Mouse (Mus musculus) forebrain, embryonic 11.5 days (tissue): ENCODE results near the gene Gfpt2. TPM values are rescaled to one million over a fixed set of nuclear protein-coding genes. Genes with fewer than 3 reads are reported as not detected.

Experiments used
- ATAC-seq: fragments of 200-750 bp; cut with Nextera tagmentation; replicated peaks from 2 replicates; pipeline ENCODE4 v1.8.0; 2017; ENCODE audit warnings: moderate TSS enrichment; ENCODE audit not compliant: low FRiP score
- DNase-seq: peaks from one replicate; pipeline ENCODE4 v3.0.0-alpha.2; 2017; ENCODE audit warnings: low spot score
- H3K27ac ChIP-seq: fragments of 300-500 bp; sonication (generic); 2 replicates; pipeline ENCODE4 v1.5.1; 2014; ENCODE audit warnings: low read depth, low read length
- H3K27me3 ChIP-seq: fragments of 300-500 bp; sonication (generic); 2 replicates; pipeline ENCODE4 v1.6.1; 2014; ENCODE audit warnings: mild to moderate bottlenecking, low read length, mixed read lengths; ENCODE audit not compliant: control insufficient read depth, insufficient read depth
- H3K36me3 ChIP-seq: fragments of 300-500 bp; sonication (generic); 2 replicates; pipeline ENCODE4 v1.6.1; 2014; ENCODE audit warnings: mild to moderate bottlenecking, low read length, moderate library complexity, mixed read lengths; ENCODE audit not compliant: control insufficient read depth, insufficient read depth
- H3K4me1 ChIP-seq: fragments of 300-500 bp; sonication (generic); replicated peaks from 2 replicates; pipeline ENCODE4 v1.6.1; 2014; ENCODE audit warnings: low read length, mixed read lengths; ENCODE audit not compliant: control insufficient read depth, insufficient read depth
- H3K4me2 ChIP-seq: fragments of 300-500 bp; sonication (generic); 2 replicates; pipeline ENCODE4 v1.6.1; 2014; ENCODE audit warnings: low read depth, mild to moderate bottlenecking, low read length, moderate library complexity, mixed read lengths; ENCODE audit not compliant: severe bottlenecking
- H3K4me3 ChIP-seq: fragments of 300-500 bp; sonication (generic); 2 replicates; pipeline ENCODE4 v1.5.1; 2014; ENCODE audit warnings: low read depth, low read length
- H3K9ac ChIP-seq: fragments of 300-500 bp; sonication (generic); 2 replicates; pipeline ENCODE4 v1.6.1; 2014; ENCODE audit warnings: low read length
- H3K9me3 ChIP-seq: fragments of 300-500 bp; sonication (generic); 2 replicates; pipeline ENCODE4 v1.6.1; 2016; ENCODE audit warnings: low read length, mixed read lengths; ENCODE audit not compliant: control insufficient read depth
- WGBS: fragments of 180-500 bp; shearing (Covaris S2); extraction: QIAGEN DNeasy Blood & Tissue Kit; methylation state at CpG from one replicate; pipeline ENCODE4 v1.1.7; 2014; 5-methylcytosine and 5-hydroxymethylcytosine counted together
- polyA plus RNA-seq: library from polyadenylated mRNA; unstranded; fragments of >200 nt; fragmentation: Nextera tagmentation; extraction: Ambion mirVana; gene quantifications from 2 replicates; pipeline ENCODE4 v1.2.1, GENCODE M21; 2014

Gene Gfpt2
- 11.2 and 14.1 TPM in 2 replicates for polyA plus RNA-seq

- WGBS = 1% methylated on average over 25 of the region's 25 CpGs
- DNase-seq (peak; percentile 95), ATAC-seq (peak; percentile 98)
- H3K36me3 ChIP-seq = no peaks in the 10 kb centered on the region
- H3K27me3 ChIP-seq = no peaks in the 10 kb centered on the region; the same call in 1 of the 2 replicates
- H3K9ac ChIP-seq = peak within 1 kb of the TSS; percentile 62
- no peak within 1 kb of the TSS for H3K27ac ChIP-seq
- H3K4me1 ChIP-seq = peaks cover 5% of the 10 kb centered on the region; the same call in 1 of the 2 replicates
- peak within 1 kb of the TSS; percentile 89 for H3K4me2 ChIP-seq
- H3K4me3 ChIP-seq = peak within 1 kb of the TSS; percentile 53
- no peaks in the 10 kb centered on the region for H3K9me3 ChIP-seq
Observed at GRCm38 (mm10) chr11:49793619-49794341, at the start of gene Gfpt2. Gene Gfpt2 (plus strand): TSS chr11:49794178.

GRCm38 (mm10) chr11:49744981-49745380, 49.0 kb upstream of the Gfpt2 start:
- Histone ChIP-seq H3K9ac (no peak overlapping the region), H3K27ac (no peak overlapping the region), H3K4me1 (no peaks in the 10 kb centered on the region), H3K4me3 (no peak overlapping the region), H3K9me3 (no peaks in the 10 kb centered on the region), H3K4me2 (no peak overlapping the region), H3K36me3 (no peaks in the 10 kb centered on the region), H3K27me3 (no peaks in the 10 kb centered on the region)
- no peak for DNase-seq
- no peak for ATAC-seq

- no peaks in the 10 kb centered on the region for H3K36me3 ChIP-seq
- H3K27ac ChIP-seq = no peak overlapping the region
- no peaks in the 10 kb centered on the region for H3K27me3 ChIP-seq
- no peak for ATAC-seq
- no peaks in the 10 kb centered on the region for H3K9me3 ChIP-seq
- H3K4me2 ChIP-seq = no peak overlapping the region
- 86% methylated on average over 3 of the region's 3 CpGs for WGBS
- H3K4me3 ChIP-seq = no peak overlapping the region
- H3K9ac ChIP-seq = no peak overlapping the region
- no peaks in the 10 kb centered on the region for H3K4me1 ChIP-seq
- no peak for DNase-seq
Observed at GRCm38 (mm10) chr11:49745839-49746238, 48.1 kb upstream of the Gfpt2 start.

- Histone ChIP-seq H3K27me3 (no peaks in the 10 kb centered on the region), H3K9ac (no peak overlapping the region), H3K4me3 (no peak overlapping the region), H3K9me3 (no peaks in the 10 kb centered on the region), H3K36me3 (no peaks in the 10 kb centered on the region), H3K4me1 (no peaks in the 10 kb centered on the region), H3K27ac (no peak overlapping the region), H3K4me2 (no peak overlapping the region)
- 96% methylated on average over 1 of the region's 1 CpGs for WGBS
- DNase-seq (no peak), ATAC-seq (no peak)
Observed at GRCm38 (mm10) chr11:49746756-49747155, 47.2 kb upstream of the Gfpt2 start.

- DNase-seq = no peak
- no peak for ATAC-seq
- no peak overlapping the region for H3K27ac ChIP-seq
Observed at GRCm38 (mm10) chr11:49754958-49755665, 38.9 kb upstream of the Gfpt2 start.

GRCm38 (mm10) chr11:49758096-49758495, 35.9 kb upstream of the Gfpt2 start:
- 88% methylated on average over 3 of the region's 3 CpGs for WGBS
- DNase-seq = no peak
- no peak overlapping the region for H3K9ac ChIP-seq

More at GRCm38 (mm10) chr11:49754958-49755665, 38.9 kb upstream of the Gfpt2 start:
- Histone ChIP-seq H3K4me3 (no peak overlapping the region), H3K9me3 (no peaks in the 10 kb centered on the region), H3K4me1 (no peaks in the 10 kb centered on the region), H3K27me3 (no peaks in the 10 kb centered on the region), H3K36me3 (no peaks in the 10 kb centered on the region), H3K4me2 (no peak overlapping the region), H3K9ac (no peak overlapping the region)
- 64% methylated on average over 12 of the region's 12 CpGs for WGBS

GRCm38 (mm10) chr11:49761130-49761529, 32.8 kb upstream of the Gfpt2 start:
- DNase-seq (no peak), ATAC-seq (no peak)
- Histone ChIP-seq H3K9ac (no peak overlapping the region), H3K27me3 (no peaks in the 10 kb centered on the region), H3K4me3 (no peak overlapping the region), H3K27ac (no peak overlapping the region), H3K36me3 (no peaks in the 10 kb centered on the region), H3K4me2 (no peak overlapping the region), H3K4me1 (no peaks in the 10 kb centered on the region), H3K9me3 (no peaks in the 10 kb centered on the region)
- WGBS = 93% methylated on average over 5 of the region's 5 CpGs

More at GRCm38 (mm10) chr11:49758096-49758495, 35.9 kb upstream of the Gfpt2 start:
- Histone ChIP-seq H3K9me3 (no peaks in the 10 kb centered on the region), H3K36me3 (no peaks in the 10 kb centered on the region), H3K27ac (no peak overlapping the region), H3K4me2 (no peak overlapping the region), H3K27me3 (no peaks in the 10 kb centered on the region), H3K4me3 (no peak overlapping the region), H3K4me1 (no peaks in the 10 kb centered on the region)
- ATAC-seq = no peak

- ATAC-seq = no peak
- no peak for DNase-seq
- Histone ChIP-seq H3K4me1 (no peaks in the 10 kb centered on the region), H3K36me3 (no peaks in the 10 kb centered on the region), H3K4me3 (no peak overlapping the region), H3K9ac (no peak overlapping the region), H3K9me3 (no peaks in the 10 kb centered on the region), H3K27ac (no peak overlapping the region), H3K4me2 (no peak overlapping the region), H3K27me3 (no peaks in the 10 kb centered on the region)
Observed at GRCm38 (mm10) chr11:49763555-49763954, 30.4 kb upstream of the Gfpt2 start.
